Mouse (Mus musculus) embryonic facial prominence, embryonic 15.5 days (tissue): ENCODE results near the gene Baz1a. TPM values are rescaled to one million over a fixed set of nuclear protein-coding genes. Genes with fewer than 3 reads are reported as not detected.

Source experiments
- polyA plus RNA-seq: library from polyadenylated mRNA; unstranded; fragments of >200 nt; fragmentation: Nextera tagmentation; extraction: Ambion mirVana; gene quantifications from 2 replicates; pipeline ENCODE4 v1.2.1, GENCODE M21; 2015

The Baz1a gene
- polyA plus RNA-seq, 1 experiment from 2014 or later, result 25.2 TPM

Other genes with a start within 250 kb of the Baz1a start
- gene Snx6, start 218.6 kb downstream of the Baz1a start, polyA plus RNA-seq, result 161 and 163 TPM in 2 replicates
- 185 and 209 TPM in 2 replicates for gene Cfl2, start 151.5 kb downstream of the Baz1a start, polyA plus RNA-seq
- gene Gm20403, start 27.8 kb downstream of the Baz1a start, polyA plus RNA-seq, result not detected in 2 replicates
- 31.9 and 34.6 TPM in 2 replicates for gene 2700097O09Rik, start 65.8 kb upstream of the Baz1a start, polyA plus RNA-seq
- gene Srp54a, start 65.9 kb upstream of the Baz1a start, polyA plus RNA-seq, result 165 and 177 TPM in 2 replicates
- 29.9 and 33.0 TPM in 2 replicates for gene Fam177a, start 110.1 kb upstream of the Baz1a start, polyA plus RNA-seq
- 53.8 and 59.5 TPM in 2 replicates for gene Srp54b, start 140.8 kb upstream of the Baz1a start, polyA plus RNA-seq
- 0.75 TPM in 1 of 2 replicates, not detected in the other for gene 1700047I17Rik2, start 185.2 kb upstream of the Baz1a start, polyA plus RNA-seq
- 69.2 and 71.2 TPM in 2 replicates for gene Srp54c, start 215.8 kb upstream of the Baz1a start, polyA plus RNA-seq